Mouse (Mus musculus): Measurements from ENCODE around the gene Crybg3.

Crybg3 gene

DNA sequence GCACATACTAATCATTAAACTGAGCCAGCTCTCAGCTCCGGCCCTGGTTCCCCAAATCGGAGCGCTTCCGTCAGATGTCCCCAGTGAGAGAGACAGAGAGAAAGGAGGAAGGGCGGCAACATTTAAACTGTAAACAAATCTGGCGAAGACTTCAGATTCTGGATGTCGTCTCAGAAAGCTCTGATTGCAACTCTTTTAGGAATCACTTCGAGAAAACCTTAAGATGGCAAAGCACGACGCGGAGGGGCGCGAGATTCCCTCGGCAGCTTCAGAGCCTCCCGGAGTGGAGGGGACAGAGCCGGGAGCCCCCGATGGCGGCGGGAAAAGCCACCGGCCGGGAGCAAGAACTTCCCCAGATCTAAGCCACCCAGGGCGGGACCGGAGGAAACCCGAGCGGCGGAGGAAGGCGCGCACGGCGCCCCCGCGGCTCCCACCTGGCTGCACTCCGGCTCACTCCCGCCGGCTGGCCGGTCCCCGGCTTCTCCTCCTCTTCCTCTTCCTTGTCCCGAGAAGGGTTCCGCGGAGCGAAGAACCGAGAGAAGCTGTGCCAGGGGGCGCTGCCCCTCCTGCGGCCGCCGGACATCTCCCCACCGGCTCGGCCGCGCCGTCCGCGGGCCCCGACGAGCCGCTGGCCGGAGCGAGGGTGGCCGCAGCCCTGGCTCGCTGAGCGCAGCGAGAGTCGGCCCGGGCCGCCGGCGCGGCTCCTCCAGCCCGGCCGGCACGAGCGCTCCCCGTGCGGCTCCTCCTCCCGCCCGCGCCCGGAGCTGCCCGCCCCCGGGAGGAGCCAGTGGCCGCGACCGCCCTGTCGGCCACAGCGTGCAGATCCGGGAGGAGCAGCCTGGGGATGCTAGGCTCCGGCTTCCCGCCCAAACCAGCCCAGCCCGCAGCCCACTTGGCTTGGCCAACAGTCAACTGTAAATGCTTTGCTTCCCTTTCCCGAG is at the start of gene Crybg3:
Gene Crybg3, minus strand, starts transcription at position 669 of the 941 bp plus-strand sequence.
- peak; percentile 63 for DNase-seq (ENCODE audit: low read depth, low spot score)

DNA sequence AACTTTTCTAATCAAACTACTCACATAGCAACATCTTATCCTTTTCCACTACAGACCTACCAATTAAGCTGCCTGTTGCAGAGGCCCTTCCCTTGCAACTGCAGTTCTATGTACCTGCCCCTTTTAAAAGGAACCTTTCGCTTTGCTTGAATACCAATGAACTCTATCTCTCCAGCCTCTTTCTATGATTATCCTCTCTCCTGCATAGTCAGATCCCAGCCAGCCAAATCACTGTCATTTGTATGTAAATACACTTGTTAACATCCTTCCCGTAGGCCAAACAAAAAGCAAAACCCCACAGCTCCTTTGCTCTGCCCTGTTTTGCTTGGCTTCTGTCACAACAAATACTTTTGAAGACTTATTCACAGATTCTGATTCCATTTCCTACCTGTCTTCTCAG is 43.0 kb upstream of the Crybg3 start:
- DNase-seq (ENCODE audit: low read depth, low spot score): no peak

DNA sequence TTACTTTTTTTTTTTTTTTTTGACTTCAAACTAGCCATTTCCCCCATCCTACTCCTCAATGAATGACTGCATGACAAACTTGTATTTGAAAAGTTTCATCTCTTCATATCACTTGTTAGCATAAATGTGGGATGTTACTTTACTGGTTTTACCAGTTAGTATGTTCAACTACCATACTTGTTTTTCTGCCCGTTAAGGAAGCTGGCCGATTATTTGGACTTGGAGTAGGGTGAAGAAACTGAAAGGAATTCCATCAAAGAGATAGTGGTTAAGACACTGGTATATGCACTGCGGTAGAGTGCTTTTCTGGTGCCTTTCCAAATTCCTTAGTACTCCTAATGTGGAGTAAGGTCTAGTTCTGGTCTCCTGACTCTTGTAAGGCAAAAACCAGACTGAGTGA is 39.2 kb upstream of the Crybg3 start:
- no peak for DNase-seq (ENCODE audit: low read depth, low spot score)

DNA sequence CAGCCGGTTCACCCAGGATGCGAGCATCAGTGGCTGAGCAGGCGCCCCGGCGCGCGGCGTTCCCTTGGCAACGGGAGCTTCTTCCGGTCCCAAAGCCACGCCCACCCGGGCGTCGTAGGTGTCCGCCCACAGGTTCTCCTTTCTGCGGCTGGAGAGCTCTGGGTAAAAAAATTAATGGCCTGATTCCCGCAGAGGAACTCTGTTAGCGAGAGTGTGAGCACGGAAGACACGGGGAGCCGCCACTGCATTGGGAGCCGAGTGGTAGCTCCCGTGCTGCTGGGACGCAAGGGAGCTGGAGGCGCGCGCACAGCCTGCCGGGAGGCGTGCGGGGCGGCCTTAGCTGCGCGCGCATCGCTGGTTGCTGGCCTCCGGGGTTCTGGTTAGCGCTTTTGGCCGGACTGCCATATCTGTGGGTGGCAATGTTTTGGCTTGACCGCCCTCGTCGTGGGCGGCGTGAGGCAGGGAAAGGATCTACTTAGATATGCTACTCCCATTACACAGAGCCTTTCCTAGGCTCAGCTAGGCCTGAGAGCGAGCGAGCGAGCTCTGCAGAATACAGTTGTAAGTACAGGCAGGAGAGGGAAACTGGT is 38.4 kb upstream of the Crybg3 start, which contains the start of gene Arl6:
Gene Arl6, minus strand, starts transcription at position 290 of the 590 bp plus-strand sequence.
- DNase-seq (ENCODE audit: low read depth, low spot score): peak; percentile 91

DNA sequence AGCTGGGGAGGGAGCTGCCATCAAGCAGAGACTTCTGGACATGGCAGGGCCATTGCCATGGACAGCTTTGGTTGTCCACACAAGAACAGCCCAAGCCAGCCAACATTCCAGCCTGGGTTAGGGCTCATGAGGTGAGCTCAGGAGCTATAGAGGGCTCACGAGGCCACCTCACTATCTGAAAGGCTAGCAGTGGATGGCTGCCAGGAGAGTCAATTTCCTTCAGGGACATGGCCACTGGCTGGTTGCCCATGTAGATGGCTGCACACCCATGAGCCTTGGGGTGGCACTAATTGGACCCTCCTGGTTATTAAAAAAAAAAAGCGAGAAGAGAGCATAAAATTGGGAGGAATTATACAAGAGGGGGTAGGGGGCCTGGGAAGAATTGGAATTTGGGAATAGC is 33.8 kb upstream of the Crybg3 start:
- DNase-seq (ENCODE audit: low read depth, low spot score): no peak

DNA sequence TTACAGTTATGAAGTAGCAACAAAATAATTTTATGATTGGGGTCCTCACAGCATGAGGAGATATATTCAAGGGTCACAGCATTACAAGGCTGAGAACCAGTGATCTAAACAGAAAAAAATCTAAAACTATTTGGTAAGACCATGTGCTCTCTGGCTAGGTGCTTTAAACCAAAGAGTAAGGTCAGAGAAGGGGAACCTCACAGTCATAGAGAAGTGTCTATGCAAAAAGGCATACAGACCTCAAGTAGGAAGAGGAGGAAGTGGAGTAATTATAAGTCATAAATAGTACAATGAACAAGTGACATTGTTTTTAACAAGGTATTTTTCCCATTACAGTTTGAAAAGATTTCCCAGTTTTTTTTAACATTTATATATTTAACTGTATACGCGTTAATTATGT is 20.8 kb upstream of the Crybg3 start:
- no peak for DNase-seq (ENCODE audit: low read depth, low spot score)

DNA sequence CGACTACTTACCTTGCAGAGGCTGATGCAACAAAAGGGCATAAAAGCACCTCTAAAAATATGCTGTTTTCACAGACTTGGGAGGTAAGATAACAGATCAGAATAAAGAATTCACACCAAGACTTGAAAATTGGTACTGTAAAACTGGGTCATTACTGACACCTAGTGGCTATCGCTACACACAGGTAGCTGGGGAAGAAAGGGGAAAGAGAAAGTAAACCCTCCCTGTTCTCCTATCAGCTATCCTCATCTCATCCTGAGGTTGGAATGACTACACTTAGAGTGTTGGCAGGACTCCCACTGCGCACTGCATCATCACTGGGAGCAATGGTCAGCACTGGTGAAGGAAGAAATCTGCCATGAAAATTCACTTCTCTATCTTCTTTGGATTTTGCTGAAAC is 16.4 kb upstream of the Crybg3 start:
- no peak for DNase-seq (ENCODE audit: low read depth, low spot score)

DNA sequence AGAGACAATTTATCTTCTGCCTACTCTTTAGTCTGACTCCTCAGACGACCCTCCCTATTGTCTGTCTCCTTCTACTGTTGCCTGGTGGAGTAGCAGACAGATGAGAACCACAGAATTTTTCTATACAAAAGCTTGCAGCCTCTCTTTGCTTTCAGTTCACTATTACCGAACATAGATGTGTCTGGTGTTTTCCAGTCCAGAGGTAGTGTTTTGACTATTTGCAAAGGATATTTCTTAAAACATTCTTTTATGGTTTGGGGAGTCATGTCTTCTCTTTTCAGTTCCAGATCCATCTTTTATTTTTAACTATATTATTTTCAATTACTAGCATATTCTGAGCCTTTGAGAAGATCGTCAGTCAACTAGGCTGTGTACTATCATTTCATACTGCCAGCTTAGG is 14.9 kb upstream of the Crybg3 start:
- no peak for DNase-seq (ENCODE audit: low read depth, low spot score)

DNA sequence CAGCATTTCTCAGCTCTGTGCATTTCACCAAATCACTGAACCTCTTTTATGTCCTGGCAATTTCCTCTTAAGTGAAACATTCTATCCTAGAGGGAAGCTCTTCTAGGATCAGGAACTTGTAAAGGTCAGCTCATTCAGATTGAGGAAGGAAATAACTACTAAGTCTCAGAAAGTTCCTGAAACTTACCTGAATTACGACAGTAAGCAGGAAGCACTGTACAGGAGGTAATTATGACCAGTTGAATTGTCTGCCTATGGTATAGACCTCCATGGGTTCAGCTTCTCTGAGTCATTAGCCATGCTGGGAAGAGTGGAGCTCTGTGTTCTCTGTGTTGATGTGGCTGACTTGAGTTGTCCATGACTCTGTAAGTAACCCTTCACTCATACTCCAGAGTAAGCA is 10.0 kb upstream of the Crybg3 start:
- DNase-seq (ENCODE audit: low read depth, low spot score): no peak

DNA sequence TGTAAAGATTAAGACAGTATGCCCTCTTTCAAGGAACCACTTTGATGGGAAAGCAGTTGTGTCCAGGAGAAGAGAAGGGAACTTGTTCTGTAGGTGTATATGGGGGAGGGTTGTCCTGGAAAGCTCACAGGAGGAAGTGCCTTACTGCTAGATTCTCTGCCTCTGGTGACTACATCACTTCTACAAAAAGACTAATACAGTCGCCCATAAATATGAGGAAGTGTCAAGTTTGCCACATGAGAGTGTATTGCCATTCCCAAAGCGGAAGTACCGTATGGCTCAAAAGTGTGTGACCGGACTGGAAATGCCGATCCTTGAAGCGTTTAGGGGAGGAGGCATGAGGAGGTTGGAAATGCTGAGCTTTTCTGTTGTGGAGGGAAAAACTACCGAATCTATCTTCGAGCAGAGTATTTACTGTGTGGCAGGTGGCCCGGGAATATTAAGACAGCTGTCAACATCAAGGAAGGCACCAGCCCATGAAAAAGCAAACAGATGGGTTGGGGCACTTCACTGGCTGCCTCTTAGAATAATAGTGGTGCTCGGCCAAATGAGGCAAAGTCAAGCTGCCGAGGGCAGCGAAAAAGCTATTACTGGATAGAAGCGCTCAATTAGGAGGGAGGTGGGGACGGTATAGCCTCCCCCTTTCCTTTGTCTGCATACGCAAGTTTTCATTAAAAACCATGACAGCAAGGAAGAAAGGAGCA is 3.5 kb upstream of the Crybg3 start:
- no peak for DNase-seq (ENCODE audit: low read depth, low spot score)

DNA sequence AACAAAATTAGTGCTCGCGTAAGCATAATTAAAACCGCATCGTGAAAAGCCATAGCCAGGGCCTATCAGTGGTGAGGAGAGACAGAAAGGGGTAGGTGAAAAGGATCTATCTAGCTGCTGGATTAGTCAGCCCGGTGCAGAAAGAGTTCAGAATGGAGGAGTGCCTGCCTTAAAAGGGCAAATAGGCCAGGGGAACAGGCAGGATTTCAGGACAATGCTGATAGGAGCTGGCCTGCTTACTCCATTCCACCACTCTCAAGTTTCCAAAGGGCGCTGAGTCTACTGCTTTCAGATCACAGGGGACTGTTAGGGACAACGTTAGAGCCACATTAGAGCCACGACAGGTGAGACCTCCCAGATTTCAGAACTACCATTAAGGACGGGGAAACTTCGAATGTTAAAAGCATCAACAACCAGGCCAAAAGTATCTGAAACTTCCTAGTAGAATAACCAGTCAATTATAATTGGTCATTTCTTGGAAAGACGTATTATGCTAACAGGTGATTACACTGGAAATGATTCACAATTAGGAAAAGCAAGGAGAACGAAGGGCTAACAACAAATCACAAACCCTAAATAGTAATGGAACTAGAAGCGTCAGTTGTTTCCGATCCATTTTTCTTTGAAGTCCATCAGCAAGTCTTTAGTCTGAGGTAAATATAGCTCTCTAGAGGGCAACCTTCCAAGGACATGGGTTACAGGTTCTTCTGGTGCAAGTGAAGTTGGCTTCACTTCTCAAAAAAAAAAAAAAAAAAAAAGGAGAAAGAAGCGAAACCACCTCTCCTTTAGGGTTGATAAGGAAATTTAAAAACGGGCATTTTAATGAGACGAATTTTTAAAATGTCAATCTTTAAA is 1.1 kb downstream of the Crybg3 start:
- no peak for DNase-seq (ENCODE audit: low read depth, low spot score)

DNA sequence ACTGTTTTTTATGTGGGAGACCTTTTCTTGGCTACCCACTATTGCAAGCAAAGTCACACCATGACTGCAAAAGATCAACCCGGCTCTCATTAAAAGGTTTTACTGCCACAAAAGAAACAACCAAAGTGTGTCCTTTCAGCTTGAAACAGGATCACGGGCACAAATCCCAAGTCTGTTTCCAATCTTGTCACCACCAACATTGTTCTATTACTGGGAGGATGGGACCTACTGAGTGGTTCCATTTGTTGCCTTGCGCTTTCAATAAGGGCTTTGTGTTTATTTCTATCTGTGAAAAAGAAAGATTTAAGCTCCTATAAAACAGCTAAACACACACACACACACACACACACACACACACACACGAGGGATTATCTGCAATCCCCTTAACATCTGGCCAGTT is 1.8 kb downstream of the Crybg3 start:
- DNase-seq (ENCODE audit: low read depth, low spot score): no peak

DNA sequence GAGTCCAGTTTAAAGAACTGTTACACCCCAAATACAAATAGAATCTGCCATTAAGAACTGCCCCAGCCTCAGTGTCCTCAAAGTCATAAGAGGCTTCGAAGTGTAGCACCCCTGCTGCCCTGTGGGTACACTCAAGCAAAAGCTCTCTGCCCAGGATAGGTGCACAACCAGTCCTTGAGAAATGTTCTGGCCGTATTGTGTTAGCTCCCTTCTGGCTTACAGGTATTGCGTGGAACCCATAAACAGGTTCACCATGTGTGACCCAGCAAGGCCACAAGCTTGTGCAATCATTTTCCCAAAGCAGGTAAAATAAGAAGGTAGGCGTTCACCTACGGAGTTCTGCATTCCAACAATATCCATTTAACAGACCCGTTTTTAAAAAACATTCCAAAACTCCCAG is 3.5 kb downstream of the Crybg3 start:
- no peak for DNase-seq (ENCODE audit: low read depth, low spot score)

DNA sequence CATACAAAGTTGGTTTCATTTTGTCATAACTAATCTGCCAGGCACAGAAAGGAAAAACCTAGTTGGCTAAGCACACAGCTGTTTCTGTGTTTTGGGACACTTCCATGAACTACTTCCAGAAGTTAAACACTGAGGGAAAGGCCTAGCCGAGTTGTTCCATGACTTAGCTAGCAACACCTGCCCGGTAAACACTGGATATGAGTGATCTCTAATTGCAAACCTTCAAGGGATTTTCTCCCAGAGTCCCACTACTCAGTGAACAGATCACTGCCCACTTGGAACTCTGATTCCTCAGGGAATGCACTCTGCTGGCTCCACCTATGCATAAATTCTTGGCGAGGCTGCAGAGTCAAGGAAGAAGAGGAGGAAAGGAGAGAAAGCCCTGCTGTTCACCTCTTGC is 6.1 kb downstream of the Crybg3 start:
- no peak for DNase-seq (ENCODE audit: low read depth, low spot score)

DNA sequence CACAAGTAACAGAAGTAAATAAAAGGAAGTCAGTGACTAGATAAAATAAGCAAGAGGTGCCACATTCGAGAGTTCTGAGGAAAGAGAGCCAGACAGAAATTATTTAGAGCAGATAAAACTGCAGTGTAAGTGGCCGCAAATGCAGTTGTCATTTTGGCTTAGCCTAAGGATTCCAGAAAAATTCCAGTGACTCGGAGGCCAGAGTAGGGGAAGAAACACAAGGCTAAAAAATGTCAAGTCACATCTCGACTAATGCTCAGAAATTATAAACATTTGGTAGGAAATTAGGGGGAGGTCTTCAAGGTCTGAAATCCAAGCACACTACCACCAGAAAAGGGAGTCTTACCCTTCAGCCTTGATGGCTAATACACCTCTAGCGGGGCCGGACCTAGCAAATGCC is 10.0 kb downstream of the Crybg3 start:
- no peak for DNase-seq (ENCODE audit: low read depth, low spot score)

DNA sequence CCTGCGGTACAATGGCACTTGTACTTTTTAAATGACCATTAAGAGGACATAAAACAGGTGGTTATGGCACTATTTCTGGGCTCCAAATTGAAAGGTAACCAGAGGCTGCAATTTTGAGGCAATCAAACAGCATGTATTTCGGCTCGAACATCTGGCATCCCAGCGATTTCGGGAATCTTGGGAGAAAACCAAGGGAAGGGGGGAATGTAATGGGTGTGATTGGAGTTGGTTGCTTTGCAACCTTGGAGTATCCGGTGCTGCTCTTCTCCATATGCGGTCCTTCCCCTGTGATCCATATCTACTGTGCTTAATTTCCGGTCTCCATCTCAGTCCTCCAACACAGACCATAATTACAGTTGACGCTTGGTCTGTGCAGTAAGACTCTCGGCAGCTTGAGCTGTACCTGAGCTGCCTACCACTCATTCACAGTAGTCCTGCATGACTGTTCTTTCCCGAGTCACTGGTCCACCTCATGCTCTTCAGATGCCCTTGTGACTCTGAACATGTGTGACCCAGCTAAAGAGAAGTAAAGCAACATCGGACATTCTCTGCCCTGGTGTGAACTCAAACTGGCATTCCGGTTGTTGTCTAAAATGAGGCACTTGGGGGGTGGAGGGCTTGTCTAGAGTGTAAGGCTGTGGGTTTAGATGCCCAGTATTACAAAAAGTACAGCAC is 12.3 kb downstream of the Crybg3 start:
- DNase-seq (ENCODE audit: low read depth, low spot score): no peak

DNA sequence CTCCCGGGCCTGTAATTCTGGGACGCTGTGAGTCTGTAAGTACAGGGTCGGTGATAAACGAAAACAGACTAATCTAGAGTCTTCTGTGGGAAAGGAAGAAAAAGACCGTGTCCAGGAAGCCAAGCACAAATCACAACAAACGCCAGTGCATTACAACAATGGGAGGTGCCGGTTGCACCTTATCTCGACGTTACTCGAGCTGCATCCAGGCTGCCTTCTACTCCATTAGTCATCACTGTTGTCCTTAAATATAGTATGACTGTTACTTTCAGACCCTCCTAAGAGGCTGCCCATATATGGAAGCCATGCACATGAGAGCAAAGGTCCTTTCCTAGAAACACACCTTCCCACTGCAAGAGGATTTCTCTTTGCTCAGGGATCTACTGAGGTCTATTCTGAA is 13.0 kb downstream of the Crybg3 start:
- DNase-seq (ENCODE audit: low read depth, low spot score): no peak

DNA sequence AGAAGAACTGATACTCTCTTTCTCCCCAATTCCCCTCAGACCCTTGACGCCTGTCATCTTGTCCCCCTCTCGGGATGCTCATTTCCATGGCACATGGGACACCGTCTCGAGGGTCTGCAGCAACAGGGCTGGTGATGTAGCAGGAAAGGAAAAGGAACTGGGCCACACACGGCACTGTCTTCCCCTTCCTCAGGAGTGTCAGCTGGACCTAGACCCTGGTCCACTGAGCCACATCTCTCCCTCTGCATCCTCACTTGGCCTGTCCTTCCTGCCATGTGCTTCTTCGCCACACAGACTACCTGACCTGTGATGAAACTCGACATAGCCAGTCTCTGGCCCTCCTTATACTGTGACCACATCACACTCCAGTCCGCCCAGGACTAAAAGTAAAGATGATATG is 13.9 kb downstream of the Crybg3 start:
- DNase-seq (ENCODE audit: low read depth, low spot score): no peak

DNA sequence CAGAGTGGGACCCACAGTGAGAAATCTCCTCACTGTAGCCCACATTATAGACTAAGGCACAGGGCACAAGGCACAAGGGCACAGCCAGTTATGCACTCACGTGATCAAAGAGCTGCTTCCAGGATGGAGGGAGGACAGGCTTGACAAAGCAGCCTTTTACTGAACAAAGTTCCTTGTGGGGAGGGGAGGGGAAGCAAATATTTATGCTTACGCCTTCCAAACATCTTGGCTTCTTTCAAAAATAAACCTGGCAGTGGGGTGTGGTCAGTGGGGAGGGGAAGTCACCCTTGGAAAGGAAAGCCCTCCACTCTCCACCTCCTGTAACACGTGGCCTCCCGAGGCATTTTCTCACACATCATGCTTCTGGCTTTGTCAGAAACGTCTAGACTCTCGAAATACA is 14.5 kb downstream of the Crybg3 start:
- DNase-seq (ENCODE audit: low read depth, low spot score): no peak

DNA sequence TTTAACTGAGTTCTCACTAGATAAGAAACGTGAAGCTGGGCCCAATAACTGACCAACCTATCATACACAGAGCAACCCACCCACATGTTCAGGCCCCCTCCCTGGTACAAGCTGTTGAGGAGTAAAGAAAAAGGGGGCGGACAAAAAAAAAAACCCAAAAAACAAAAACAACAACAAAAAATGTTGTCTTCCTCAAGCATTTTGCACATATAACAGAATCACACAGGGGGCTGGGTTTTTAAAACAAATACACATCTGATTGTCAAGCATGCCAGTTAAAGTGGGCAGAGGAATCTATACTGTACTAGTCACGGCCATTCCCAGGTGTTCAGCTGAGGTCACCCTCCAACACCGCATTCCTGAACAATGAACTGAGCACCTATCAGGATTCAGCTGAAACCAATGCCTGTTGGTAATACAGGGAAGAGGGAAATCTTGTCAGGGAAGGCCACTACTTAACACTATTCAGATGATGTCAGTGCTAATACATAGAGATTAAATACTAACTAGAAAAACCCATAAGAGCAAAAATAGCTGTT is 15.0 kb downstream of the Crybg3 start:
- no peak for DNase-seq (ENCODE audit: low read depth, low spot score)

DNA sequence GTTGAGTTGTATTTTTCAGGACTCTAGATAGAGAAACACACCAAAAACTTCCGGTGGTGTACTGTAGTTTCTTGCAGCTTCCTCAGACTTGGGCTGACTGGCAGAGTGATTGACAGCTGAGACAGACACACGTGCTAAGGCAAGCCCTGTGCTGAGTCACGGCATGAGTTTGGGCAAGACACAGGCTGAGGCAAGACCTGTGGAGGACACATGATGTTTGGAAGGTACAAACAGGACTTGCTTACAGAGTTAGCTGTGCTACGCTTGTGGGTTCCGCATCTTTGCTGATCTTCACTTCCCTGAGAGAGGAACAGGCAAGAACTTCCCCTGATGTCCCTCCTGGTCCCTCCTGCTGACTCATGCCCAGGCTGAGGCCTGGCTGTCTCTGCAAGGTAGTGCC is 17.3 kb downstream of the Crybg3 start:
- no peak for DNase-seq (ENCODE audit: low read depth, low spot score)

All from forelimb bud, embryonic 11.5 days (tissue).